Mouse (Mus musculus) midbrain, embryonic 11.5 days (tissue): ENCODE data around the gene Tmem129. TPM values are rescaled to one million over a fixed set of nuclear protein-coding genes. Genes with fewer than 3 reads are reported as not detected.

Experiments used
- ATAC-seq: fragments of 200-750 bp; cut with Nextera tagmentation; 2 replicates; pipeline ENCODE4 v1.8.0; 2017; ENCODE audit warnings: moderate TSS enrichment, moderate library complexity; ENCODE audit not compliant: low FRiP score
- DNase-seq: peaks from one replicate; pipeline ENCODE4 v3.0.0; 2015; ENCODE audit warnings: low spot score; ENCODE audit errors: missing footprints
- H3K27ac ChIP-seq: fragments of 300-500 bp; sonication (generic); 2 replicates; pipeline ENCODE4 v1.5.1; 2014; ENCODE audit warnings: low read depth, low read length
- H3K27me3 ChIP-seq: fragments of 300-500 bp; sonication (generic); 2 replicates; pipeline ENCODE4 v1.6.1; 2014; ENCODE audit warnings: mild to moderate bottlenecking, low read length, moderate library complexity, mixed read lengths; ENCODE audit not compliant: control insufficient read depth, insufficient read depth
- H3K36me3 ChIP-seq: fragments of 300-500 bp; sonication (generic); 2 replicates; pipeline ENCODE4 v1.6.1; 2014; ENCODE audit warnings: mild to moderate bottlenecking, low read length, moderate library complexity, mixed read lengths; ENCODE audit not compliant: control insufficient read depth, insufficient read depth
- H3K4me1 ChIP-seq: fragments of 300-500 bp; sonication (generic); 2 replicates; pipeline ENCODE4 v1.6.1; 2014; ENCODE audit warnings: low read length; ENCODE audit not compliant: control insufficient read depth, insufficient read depth
- H3K4me2 ChIP-seq: fragments of 300-500 bp; sonication (generic); 2 replicates; pipeline ENCODE4 v1.6.1; 2014; ENCODE audit warnings: mild to moderate bottlenecking, moderate library complexity
- H3K4me3 ChIP-seq: fragments of 300-500 bp; sonication (generic); 2 replicates; pipeline ENCODE4 v1.5.1; 2014; ENCODE audit warnings: low read depth, low read length
- H3K9ac ChIP-seq: fragments of 300-500 bp; sonication (generic); 2 replicates; pipeline ENCODE4 v1.6.1; 2014; ENCODE audit warnings: low read length
- H3K9me3 ChIP-seq: fragments of 300-500 bp; sonication (generic); 2 replicates; pipeline ENCODE4 v1.6.1; 2016; ENCODE audit warnings: low read length; ENCODE audit not compliant: control insufficient read depth
- WGBS: fragments of 180-500 bp; shearing (Covaris S2); extraction: QIAGEN DNeasy Blood & Tissue Kit; methylation state at CpG from one replicate; pipeline ENCODE4 v1.1.7; 2014; 5-methylcytosine and 5-hydroxymethylcytosine counted together
- polyA plus RNA-seq: library from polyadenylated mRNA; unstranded; fragments of >200 nt; fragmentation: Nextera tagmentation; extraction: Ambion mirVana; gene quantifications from 2 replicates; pipeline ENCODE4 v1.2.1, GENCODE M21; 2014

Gene Tmem129
- polyA plus RNA-seq, 1 experiment from 2014 or later, result 36.0 TPM

GRCm38 (mm10) chr5:33698669-33699068 lies 40.5 kb upstream of the Tmem129 start:
- DNase-seq, result no peak
- ATAC-seq, result no peak
- Histone ChIP-seq H3K27ac (no peak overlapping the region; the same call in 1 of the 2 replicates), H3K27me3 (peaks cover 60% of the 10 kb centered on the region), H3K9me3 (no peaks in the 10 kb centered on the region), H3K9ac (no peak overlapping the region), H3K4me1 (peaks cover 67% of the 10 kb centered on the region), H3K4me3 (no peak overlapping the region), H3K4me2 (no peak overlapping the region), H3K36me3 (no peaks in the 10 kb centered on the region)
- 78% methylated on average over 5 of the region's 5 CpGs for WGBS

GRCm38 (mm10) chr5:33697947-33698512 lies 39.8 kb upstream of the Tmem129 start:
- Histone ChIP-seq H3K4me1 (peaks cover 67% of the 10 kb centered on the region), H3K27ac (peak overlapping the region; percentile 10; the same call in 1 of the 2 replicates), H3K9ac (no peak overlapping the region), H3K4me3 (no peak overlapping the region), H3K9me3 (no peaks in the 10 kb centered on the region), H3K4me2 (no peak overlapping the region), H3K27me3 (peaks cover 63% of the 10 kb centered on the region), H3K36me3 (no peaks in the 10 kb centered on the region)
- no peak for ATAC-seq
- DNase-seq, result no peak
- 5% methylated on average over 13 of the region's 13 CpGs for WGBS

- no peak for DNase-seq
- Histone ChIP-seq H3K9ac (no peak overlapping the region), H3K9me3 (no peaks in the 10 kb centered on the region), H3K4me3 (no peak overlapping the region), H3K4me1 (peaks cover 72% of the 10 kb centered on the region), H3K27me3 (peaks cover 66% of the 10 kb centered on the region), H3K27ac (peak overlapping the region; percentile 10; the same call in 1 of the 2 replicates), H3K4me2 (no peak overlapping the region), H3K36me3 (no peaks in the 10 kb centered on the region)
- WGBS, result 19% methylated on average over 1 of the region's 1 CpGs
- ATAC-seq, result no peak
These were observed 39.3 kb upstream of the Tmem129 start for GRCm38 (mm10) chr5:33697534-33697933.

- Histone ChIP-seq H3K9ac (peak overlapping the region; percentile 25; the same call in 1 of the 2 replicates), H3K27me3 (peaks cover 66% of the 10 kb centered on the region), H3K4me2 (peak overlapping the region; percentile 59; the same call in 1 of the 2 replicates), H3K36me3 (no peaks in the 10 kb centered on the region), H3K4me1 (peaks cover 80% of the 10 kb centered on the region), H3K9me3 (no peaks in the 10 kb centered on the region), H3K27ac (peak overlapping the region; percentile 91), H3K4me3 (no peak overlapping the region)
- no peak for DNase-seq
- WGBS, result 42% methylated on average over 5 of the region's 5 CpGs
- no peak for ATAC-seq
These were observed 38.2 kb upstream of the Tmem129 start for GRCm38 (mm10) chr5:33696430-33696829.

- H3K4me1 ChIP-seq, result peaks cover 81% of the 10 kb centered on the region
- ATAC-seq (no peak), DNase-seq (peak; percentile 96)
- H3K4me2 ChIP-seq, result peak overlapping the region; percentile 59
- H3K27me3 ChIP-seq, result peaks cover 60% of the 10 kb centered on the region
- H3K9me3 ChIP-seq, result no peaks in the 10 kb centered on the region
- peak overlapping the region; percentile 26 for H3K4me3 ChIP-seq
- under 1% methylated on average over 24 of the region's 24 CpGs for WGBS
- peak overlapping the region; percentile 51 for H3K9ac ChIP-seq
- no peaks in the 10 kb centered on the region for H3K36me3 ChIP-seq
- H3K27ac ChIP-seq, result peak overlapping the region; percentile 91
These were observed 37.5 kb upstream of the Tmem129 start for GRCm38 (mm10) chr5:33695718-33696121.

- 1% methylated on average over 66 of the region's 71 CpGs for WGBS
- Histone ChIP-seq H3K27me3 (peaks cover 60% of the 10 kb centered on the region), H3K4me1 (peaks cover 81% of the 10 kb centered on the region)
These were observed 36.9 kb upstream of the Tmem129 start for GRCm38 (mm10) chr5:33694848-33695717.

GRCm38 (mm10) chr5:33694461-33694847 lies 36.2 kb upstream of the Tmem129 start:
- ATAC-seq, result no peak
- DNase-seq, result peak; percentile 94
- Histone ChIP-seq H3K27ac (peak overlapping the region; percentile 91), H3K4me1 (peaks cover 82% of the 10 kb centered on the region), H3K36me3 (no peaks in the 10 kb centered on the region), H3K4me3 (no peak overlapping the region), H3K9me3 (no peaks in the 10 kb centered on the region), H3K9ac (peak overlapping the region; percentile 51; the same call in 1 of the 2 replicates), H3K4me2 (peak overlapping the region; percentile 59; the same call in 1 of the 2 replicates), H3K27me3 (peaks cover 58% of the 10 kb centered on the region)
- 25% methylated on average over 9 of the region's 9 CpGs for WGBS

More at GRCm38 (mm10) chr5:33694848-33695717, 36.9 kb upstream of the Tmem129 start:
- peak; percentile 90 for ATAC-seq
- Histone ChIP-seq H3K4me2 (peak overlapping the region; percentile 59), H3K27ac (peak overlapping the region; percentile 91), H3K9ac (peak overlapping the region; percentile 51), H3K36me3 (no peaks in the 10 kb centered on the region), H3K4me3 (peak overlapping the region; percentile 26), H3K9me3 (no peaks in the 10 kb centered on the region)
- DNase-seq, result peak; percentile 96

GRCm38 (mm10) chr5:33692393-33692792 lies 34.2 kb upstream of the Tmem129 start:
- WGBS, result 3% methylated on average over 24 of the region's 24 CpGs
- Histone ChIP-seq H3K27me3 (peaks cover 47% of the 10 kb centered on the region), H3K4me1 (peaks cover 76% of the 10 kb centered on the region), H3K9me3 (no peaks in the 10 kb centered on the region), H3K4me2 (peak overlapping the region; percentile 22; the same call in 1 of the 2 replicates), H3K9ac (peak overlapping the region; percentile 45), H3K36me3 (no peaks in the 10 kb centered on the region), H3K27ac (peak overlapping the region; percentile 69), H3K4me3 (peak overlapping the region; percentile 6; the same call in 1 of the 2 replicates)
- DNase-seq (peak; percentile 94), ATAC-seq (no peak)
